Mouse (Mus musculus): ENCODE data around the gene Dexi.

- TF ChIP-seq CTCF (conservative IDR thresholded peaks at IDR 0.05; ENCODE audit: insufficient read depth, insufficient read length, low read depth, low read length) (no peak), POLR2A (IDR thresholded peaks at IDR 0.05; ENCODE audit: low read depth, low read length) (no peak)
Observed at GRCm38 (mm10) chr16:10498096-10498602, 44.7 kb downstream of the Dexi start.

All from kidney, adult 2 months (tissue).